Mouse (Mus musculus) embryonic facial prominence, embryonic 11.5 days (tissue): ENCODE measurements around the gene BC030499. TPM values are rescaled to one million over a fixed set of nuclear protein-coding genes. Genes with fewer than 3 reads are reported as not detected.

Experiments
- ATAC-seq: fragments of 200-750 bp; cut with Nextera tagmentation; replicated peaks from 2 replicates; pipeline ENCODE4 v1.8.0; 2017; ENCODE audit warnings: low read depth; ENCODE audit not compliant: insufficient number of reproducible peaks, low FRiP score, low TSS enrichment
- DNase-seq: peaks from one replicate; pipeline ENCODE4 v3.0.0-alpha.2; 2015; ENCODE audit warnings: low spot score
- H3K27ac ChIP-seq: fragments of 300-500 bp; sonication (generic); replicated peaks from 2 replicates; pipeline ENCODE4 v1.5.1; 2014; ENCODE audit warnings: mild to moderate bottlenecking, low read depth, low read length, control low read depth
- H3K27me3 ChIP-seq: fragments of 300-500 bp; sonication (generic); 2 replicates; pipeline ENCODE4 v1.6.1; 2014; ENCODE audit warnings: mild to moderate bottlenecking, low read length, moderate library complexity, mixed read lengths; ENCODE audit not compliant: control insufficient read depth, insufficient read depth
- H3K36me3 ChIP-seq: fragments of 300-500 bp; sonication (generic); replicated peaks from 2 replicates; pipeline ENCODE4 v1.6.1; 2014; ENCODE audit warnings: low read depth, mild to moderate bottlenecking, low read length, moderate library complexity, mixed read lengths; ENCODE audit not compliant: control insufficient read depth, insufficient read depth
- H3K4me1 ChIP-seq: fragments of 300-500 bp; sonication (generic); 2 replicates; pipeline ENCODE4 v1.6.1; 2014; ENCODE audit warnings: low read length, mixed read lengths; ENCODE audit not compliant: control insufficient read depth, insufficient read depth
- H3K4me2 ChIP-seq: fragments of 300-500 bp; sonication (generic); 2 replicates; pipeline ENCODE4 v1.6.1; 2014; ENCODE audit warnings: low read depth, mild to moderate bottlenecking, control low read depth, low read length, moderate library complexity
- H3K4me3 ChIP-seq: fragments of 300-500 bp; sonication (generic); 2 replicates; pipeline ENCODE4 v1.5.1; 2014; ENCODE audit warnings: low read depth, low read length, control low read depth
- H3K9ac ChIP-seq: fragments of 300-500 bp; sonication (generic); replicated peaks from 2 replicates; pipeline ENCODE4 v1.6.1; 2014; ENCODE audit warnings: mild to moderate bottlenecking, control low read depth, low read length
- H3K9me3 ChIP-seq: fragments of 300-500 bp; sonication (generic); replicated peaks from 2 replicates; pipeline ENCODE4 v1.6.1; 2016; ENCODE audit warnings: mild to moderate bottlenecking, low read length, inconsistent platforms, mixed read lengths; ENCODE audit not compliant: control insufficient read depth
- WGBS: fragments of 180-500 bp; shearing (Covaris S2); extraction: QIAGEN DNeasy Blood & Tissue Kit; methylation state at CpG from one replicate; pipeline ENCODE4 v1.1.7; 2014; 5-methylcytosine and 5-hydroxymethylcytosine counted together
- polyA plus RNA-seq: library from polyadenylated mRNA; unstranded; fragments of >200 nt; fragmentation: Nextera tagmentation; extraction: Ambion mirVana; gene quantifications from 2 replicates; pipeline ENCODE4 v1.2.1, GENCODE M21; 2014

BC030499 gene
- polyA plus RNA-seq, 1 experiment from 2014 or later: 0.11 TPM

DNA sequence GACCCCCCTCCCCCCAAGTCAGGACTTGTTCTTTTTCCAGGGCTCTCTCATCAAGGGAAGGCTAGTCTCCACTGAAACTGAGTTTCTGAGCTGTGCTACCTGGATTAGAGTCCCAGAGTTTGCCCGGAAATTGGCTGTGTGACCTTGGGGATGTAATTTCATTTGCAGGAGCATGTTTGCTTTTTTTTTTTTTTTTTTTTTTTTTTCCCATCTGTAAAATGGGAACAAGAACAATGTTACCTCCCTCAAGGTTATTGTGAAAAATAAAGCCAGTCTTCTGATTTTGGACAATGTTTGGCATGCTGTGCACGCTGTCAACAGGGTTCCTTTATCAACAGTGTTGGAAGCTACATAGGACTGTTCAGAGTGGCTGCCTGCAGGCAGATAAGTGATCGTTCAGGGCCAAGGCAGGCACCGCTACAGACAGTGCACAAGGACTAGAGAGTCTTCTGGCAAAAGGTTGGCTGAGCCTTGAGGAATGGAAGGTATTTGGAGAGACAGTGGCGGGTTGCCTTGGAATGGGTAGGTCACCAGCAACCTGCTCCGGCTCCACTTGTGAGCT, 53.8 kb downstream of the BC030499 start:
- H3K4me1 ChIP-seq: peaks cover 6% of the 10 kb centered on the region
- peak overlapping the region; percentile 79 for H3K4me2 ChIP-seq
- WGBS: 77% methylated on average over 6 of the region's 6 CpGs
- peak overlapping the region; percentile 87 for H3K4me3 ChIP-seq
- H3K9me3 ChIP-seq: no peaks in the 10 kb centered on the region
- ATAC-seq (no peak), DNase-seq (no peak)
- H3K27me3 ChIP-seq: no peaks in the 10 kb centered on the region
- H3K27ac ChIP-seq: peak overlapping the region; percentile 83
- H3K36me3 ChIP-seq: peaks cover 7% of the 10 kb centered on the region
- peak overlapping the region; percentile 92 for H3K9ac ChIP-seq

DNA sequence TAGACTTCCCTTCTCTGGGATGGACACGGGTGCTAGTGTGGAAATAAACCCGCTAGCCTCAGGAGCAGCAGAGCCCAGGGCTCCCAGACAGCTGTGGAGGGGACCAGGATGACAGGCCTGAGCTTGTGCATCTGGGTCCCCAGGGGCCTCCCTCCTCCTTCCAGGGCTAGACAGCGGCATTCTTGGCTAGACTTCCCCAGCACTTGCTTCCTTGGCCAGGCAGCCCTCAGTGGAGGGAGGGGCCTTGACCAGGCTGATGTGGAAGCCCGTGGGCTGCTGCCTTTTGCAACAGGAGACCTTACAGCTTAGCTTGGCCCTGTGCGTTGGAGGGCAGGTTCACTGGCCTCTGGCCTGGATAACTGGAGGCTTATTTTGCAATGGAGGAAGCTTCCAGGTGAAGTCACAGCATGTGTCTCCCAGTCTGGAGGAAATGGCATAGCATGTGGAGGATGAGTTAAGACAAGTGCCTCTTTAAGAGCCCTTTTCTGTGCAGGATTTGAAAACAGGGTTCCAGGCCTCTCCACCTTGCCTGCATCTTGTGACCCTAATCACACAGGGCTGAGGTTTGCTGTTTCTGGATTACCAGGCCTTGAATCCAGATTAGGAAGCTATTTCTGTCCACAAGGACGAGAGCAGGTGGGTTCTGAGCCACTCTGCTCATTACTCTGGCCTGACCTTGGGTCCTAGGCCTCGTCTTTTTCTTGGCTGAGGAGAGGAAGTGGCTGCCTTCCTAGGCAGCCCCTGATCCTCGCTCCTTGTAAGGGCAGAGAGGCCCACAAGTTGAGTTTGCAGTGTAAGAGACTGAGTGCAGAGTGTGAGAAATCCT, 54.5 kb downstream of the BC030499 start:
- Histone ChIP-seq H3K4me2 (peak overlapping the region; percentile 27), H3K4me3 (no peak overlapping the region), H3K9me3 (no peaks in the 10 kb centered on the region), H3K36me3 (peaks cover 2% of the 10 kb centered on the region), H3K4me1 (peaks cover 6% of the 10 kb centered on the region), H3K9ac (peak overlapping the region; percentile 34; the same call in 1 of the 2 replicates), H3K27ac (no peak overlapping the region), H3K27me3 (no peaks in the 10 kb centered on the region)
- DNase-seq (peak; percentile 18), ATAC-seq (no peak)
- 58% methylated on average over 8 of the region's 8 CpGs for WGBS

DNA sequence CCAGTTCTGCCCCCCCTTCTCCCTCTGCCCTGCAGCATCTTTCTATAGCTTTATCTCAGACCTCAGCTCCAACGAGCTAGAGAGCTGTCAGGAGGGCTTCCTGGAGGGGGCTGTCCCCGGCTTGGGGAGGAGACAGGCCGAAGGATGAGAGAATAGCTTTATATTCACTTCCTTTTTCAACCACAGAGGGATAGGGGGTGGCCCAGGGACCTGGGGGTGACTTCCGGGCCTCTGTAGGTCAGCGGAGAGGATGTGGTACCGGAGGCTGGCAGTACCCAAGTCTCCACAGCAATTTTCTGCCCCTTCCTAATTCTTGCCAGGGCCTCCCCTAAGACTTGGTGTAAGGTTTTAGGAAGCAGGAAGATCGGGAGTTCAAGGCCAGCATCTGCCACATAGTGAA, 55.2 kb downstream of the BC030499 start:
- H3K36me3 ChIP-seq: peaks cover 2% of the 10 kb centered on the region
- H3K4me2 ChIP-seq: no peak overlapping the region
- DNase-seq (no peak), ATAC-seq (no peak)
- no peaks in the 10 kb centered on the region for H3K9me3 ChIP-seq
- H3K9ac ChIP-seq: no peak overlapping the region
- H3K4me1 ChIP-seq: peaks cover 6% of the 10 kb centered on the region
- H3K27ac ChIP-seq: no peak overlapping the region
- WGBS: 83% methylated on average over 7 of the region's 7 CpGs
- no peak overlapping the region for H3K4me3 ChIP-seq
- no peaks in the 10 kb centered on the region for H3K27me3 ChIP-seq

Other genes starting within 250 kb of the BC030499 start
- 37.5 and 44.6 TPM in 2 replicates for gene Eral1, start 210.5 kb upstream of the BC030499 start, polyA plus RNA-seq
- gene Fam222b, start 196.2 kb upstream of the BC030499 start, polyA plus RNA-seq: 19.0 and 22.8 TPM in 2 replicates
- gene Traf4, start 125.3 kb upstream of the BC030499 start, polyA plus RNA-seq: 84.9 and 91.8 TPM in 2 replicates
- 8.6 and 8.9 TPM in 2 replicates for gene Nek8, start 114.2 kb upstream of the BC030499 start, polyA plus RNA-seq
- gene Tlcd1, start 114.1 kb upstream of the BC030499 start, polyA plus RNA-seq: 8.9 and 10.9 TPM in 2 replicates
- gene Rpl23a, start 107.3 kb upstream of the BC030499 start, polyA plus RNA-seq: 1,340 and 1,370 TPM in 2 replicates
- gene Rab34, start 102.4 kb upstream of the BC030499 start, polyA plus RNA-seq: 139 and 140 TPM in 2 replicates
- 1.2 and 1.7 TPM in 2 replicates for gene Proca1, start 97.4 kb upstream of the BC030499 start, polyA plus RNA-seq
- gene Sdf2, start 45.1 kb upstream of the BC030499 start, polyA plus RNA-seq: 47.3 and 55.6 TPM in 2 replicates
- 24.9 and 27.4 TPM in 2 replicates for gene Supt6, start 44.9 kb upstream of the BC030499 start, polyA plus RNA-seq
- 59.7 and 66.9 TPM in 2 replicates for gene 2610507B11Rik, start 29.1 kb upstream of the BC030499 start, polyA plus RNA-seq
- 54.8 and 62.0 TPM in 2 replicates for gene Spag5, start 10.7 kb downstream of the BC030499 start, polyA plus RNA-seq
- gene Aldoc, start 32.1 kb downstream of the BC030499 start, polyA plus RNA-seq: 2.7 and 4.6 TPM in 2 replicates
- gene Pigs, start 37.6 kb downstream of the BC030499 start, polyA plus RNA-seq: 55.4 and 64.0 TPM in 2 replicates
- 77.0 and 84.7 TPM in 2 replicates for gene Unc119, start 52.6 kb downstream of the BC030499 start, polyA plus RNA-seq
- gene Foxn1, start 95.7 kb downstream of the BC030499 start, polyA plus RNA-seq: 0.14 and 0.50 TPM in 2 replicates
- not detected in 2 replicates for gene Slc13a2, start 131.4 kb downstream of the BC030499 start, polyA plus RNA-seq
- gene Slc46a1, start 174.9 kb downstream of the BC030499 start, polyA plus RNA-seq: 13.0 and 14.9 TPM in 2 replicates
- 4.1 and 4.7 TPM in 2 replicates for gene Sarm1, start 206.9 kb downstream of the BC030499 start, polyA plus RNA-seq
- 24.8 and 30.4 TPM in 2 replicates for gene Vtn, start 208.2 kb downstream of the BC030499 start, polyA plus RNA-seq
- gene Sebox, start 212.6 kb downstream of the BC030499 start, polyA plus RNA-seq: not detected in 2 replicates
- gene Tmem199, start 221.3 kb downstream of the BC030499 start, polyA plus RNA-seq: 66.4 and 70.1 TPM in 2 replicates
- 159 and 161 TPM in 2 replicates for gene Poldip2, start 221.4 kb downstream of the BC030499 start, polyA plus RNA-seq
- gene Tnfaip1, start 245.5 kb downstream of the BC030499 start, polyA plus RNA-seq: 91.6 and 91.9 TPM in 2 replicates
- 125 and 138 TPM in 2 replicates for gene Ift20, start 245.5 kb downstream of the BC030499 start, polyA plus RNA-seq